Mouse (Mus musculus): ENCODE results near the gene Ap4s1. TPM values are rescaled to one million over a fixed set of nuclear protein-coding genes. Genes with fewer than 3 reads are reported as not detected.

Gene Ap4s1
- polyA plus RNA-seq, 1 experiment, result 76.3 TPM

- H3K27ac ChIP-seq (replicated peaks; ENCODE audit: low read depth, low read length), result no peak overlapping the region
- no peak overlapping the region for H3K4me3 ChIP-seq (ENCODE audit: insufficient read depth, low read depth, low read length)
- peaks cover 13% of the 10 kb centered on the region for H3K4me1 ChIP-seq (ENCODE audit: control insufficient read depth, insufficient read depth, insufficient read length, low read length)
Observed at GRCm38 (mm10) chr12:51693419-51693818, 2.6 kb downstream of the Ap4s1 start.

GRCm38 (mm10) chr12:51694096-51694495 is 3.3 kb downstream of the Ap4s1 start:
- Histone ChIP-seq H3K4me3 (ENCODE audit: insufficient read depth, low read depth, low read length) (no peak overlapping the region), H3K27ac (replicated peaks; ENCODE audit: low read depth, low read length) (peak overlapping the region; percentile 72), H3K4me1 (ENCODE audit: control insufficient read depth, insufficient read depth, insufficient read length, low read length) (peaks cover 13% of the 10 kb centered on the region)

- Histone ChIP-seq H3K4me1 (ENCODE audit: control insufficient read depth, insufficient read depth, insufficient read length, low read length) (peaks cover 12% of the 10 kb centered on the region), H3K27ac (replicated peaks; ENCODE audit: low read depth, low read length) (no peak overlapping the region), H3K4me3 (ENCODE audit: insufficient read depth, low read depth, low read length) (no peak overlapping the region)
Observed at GRCm38 (mm10) chr12:51694966-51695365, 4.1 kb downstream of the Ap4s1 start.

GRCm38 (mm10) chr12:51696157-51696556 is 5.3 kb downstream of the Ap4s1 start:
- H3K4me1 ChIP-seq (ENCODE audit: control insufficient read depth, insufficient read depth, insufficient read length, low read length), result peaks cover 13% of the 10 kb centered on the region
- no peak overlapping the region for H3K27ac ChIP-seq (replicated peaks; ENCODE audit: low read depth, low read length)
- H3K4me3 ChIP-seq (ENCODE audit: insufficient read depth, low read depth, low read length), result no peak overlapping the region

- H3K27ac ChIP-seq (replicated peaks; ENCODE audit: low read depth, low read length), result no peak overlapping the region
- H3K4me1 ChIP-seq (ENCODE audit: control insufficient read depth, insufficient read depth, insufficient read length, low read length), result peaks cover 7% of the 10 kb centered on the region
- H3K4me3 ChIP-seq (ENCODE audit: insufficient read depth, low read depth, low read length), result no peak overlapping the region
Observed at GRCm38 (mm10) chr12:51699623-51700393, 9.0 kb downstream of the Ap4s1 start.

- no peak overlapping the region for H3K4me3 ChIP-seq (ENCODE audit: insufficient read depth, low read depth, low read length)
- H3K27ac ChIP-seq (replicated peaks; ENCODE audit: low read depth, low read length), result no peak overlapping the region
Observed at GRCm38 (mm10) chr12:51701723-51702122, 10.9 kb downstream of the Ap4s1 start.

GRCm38 (mm10) chr12:51703859-51704258 is 13.0 kb downstream of the Ap4s1 start:
- H3K4me1 ChIP-seq (ENCODE audit: control insufficient read depth, insufficient read depth, insufficient read length, low read length), result peaks cover 4% of the 10 kb centered on the region; the same call in 1 of the 2 replicates
- no peak overlapping the region for H3K4me3 ChIP-seq (ENCODE audit: insufficient read depth, low read depth, low read length)
- no peak overlapping the region for H3K27ac ChIP-seq (replicated peaks; ENCODE audit: low read depth, low read length)

More at GRCm38 (mm10) chr12:51701723-51702122, 10.9 kb downstream of the Ap4s1 start:
- peaks cover 4% of the 10 kb centered on the region; the same call in 1 of the 2 replicates for H3K4me1 ChIP-seq (ENCODE audit: control insufficient read depth, insufficient read depth, insufficient read length, low read length)

GRCm38 (mm10) chr12:51704572-51704971 is 13.7 kb downstream of the Ap4s1 start:
- H3K4me3 ChIP-seq (ENCODE audit: insufficient read depth, low read depth, low read length), result no peak overlapping the region
- H3K27ac ChIP-seq (replicated peaks; ENCODE audit: low read depth, low read length), result no peak overlapping the region
- H3K4me1 ChIP-seq (ENCODE audit: control insufficient read depth, insufficient read depth, insufficient read length, low read length), result peaks cover 4% of the 10 kb centered on the region; the same call in 1 of the 2 replicates

- Histone ChIP-seq H3K4me1 (ENCODE audit: control insufficient read depth, insufficient read depth, insufficient read length, low read length) (peaks cover 5% of the 10 kb centered on the region), H3K4me3 (ENCODE audit: insufficient read depth, low read depth, low read length) (no peak overlapping the region), H3K27ac (replicated peaks; ENCODE audit: low read depth, low read length) (peak overlapping the region; percentile 44; the same call in 1 of the 2 replicates)
Observed at GRCm38 (mm10) chr12:51705778-51706177, 14.9 kb downstream of the Ap4s1 start.

GRCm38 (mm10) chr12:51706673-51707235 is 15.9 kb downstream of the Ap4s1 start:
- Histone ChIP-seq H3K4me3 (ENCODE audit: insufficient read depth, low read depth, low read length) (no peak overlapping the region), H3K27ac (replicated peaks; ENCODE audit: low read depth, low read length) (no peak overlapping the region), H3K4me1 (ENCODE audit: control insufficient read depth, insufficient read depth, insufficient read length, low read length) (peaks cover 5% of the 10 kb centered on the region)

- H3K4me3 ChIP-seq (ENCODE audit: insufficient read depth, low read depth, low read length), result peak overlapping the region; percentile 41
- H3K4me1 ChIP-seq (ENCODE audit: control insufficient read depth, insufficient read depth, insufficient read length, low read length), result peaks cover 3% of the 10 kb centered on the region
- peak overlapping the region; percentile 87 for H3K27ac ChIP-seq (replicated peaks; ENCODE audit: low read depth, low read length)
Observed at GRCm38 (mm10) chr12:51708941-51709686, 18.3 kb downstream of the Ap4s1 start.

GRCm38 (mm10) chr12:51709741-51710140 is 18.9 kb downstream of the Ap4s1 start:
- Histone ChIP-seq H3K4me1 (ENCODE audit: control insufficient read depth, insufficient read depth, insufficient read length, low read length) (peaks cover 3% of the 10 kb centered on the region), H3K4me3 (ENCODE audit: insufficient read depth, low read depth, low read length) (no peak overlapping the region), H3K27ac (replicated peaks; ENCODE audit: low read depth, low read length) (no peak overlapping the region)

- H3K27ac ChIP-seq (replicated peaks; ENCODE audit: low read depth, low read length), result no peak overlapping the region
Observed at GRCm38 (mm10) chr12:51710154-51710553, 19.3 kb downstream of the Ap4s1 start.

GRCm38 (mm10) chr12:51712685-51713084 is 21.9 kb downstream of the Ap4s1 start:
- Histone ChIP-seq H3K27ac (replicated peaks; ENCODE audit: low read depth, low read length) (no peak overlapping the region), H3K4me1 (ENCODE audit: control insufficient read depth, insufficient read depth, insufficient read length, low read length) (peaks cover 3% of the 10 kb centered on the region), H3K4me3 (ENCODE audit: insufficient read depth, low read depth, low read length) (no peak overlapping the region)

More at GRCm38 (mm10) chr12:51710154-51710553, 19.3 kb downstream of the Ap4s1 start:
- Histone ChIP-seq H3K4me3 (ENCODE audit: insufficient read depth, low read depth, low read length) (no peak overlapping the region), H3K4me1 (ENCODE audit: control insufficient read depth, insufficient read depth, insufficient read length, low read length) (peaks cover 3% of the 10 kb centered on the region)

- Histone ChIP-seq H3K4me3 (ENCODE audit: insufficient read depth, low read depth, low read length) (no peak overlapping the region), H3K27ac (replicated peaks; ENCODE audit: low read depth, low read length) (no peak overlapping the region), H3K4me1 (ENCODE audit: control insufficient read depth, insufficient read depth, insufficient read length, low read length) (no peaks in the 10 kb centered on the region)
Observed at GRCm38 (mm10) chr12:51718617-51719016, 27.8 kb downstream of the Ap4s1 start.

All from brown adipose tissue, adult 24 weeks (tissue).